Mouse (Mus musculus): ENCODE results near the gene Cnfn. TPM values are rescaled to one million over a fixed set of nuclear protein-coding genes. Genes with fewer than 3 reads are reported as not detected.
A peak's percentile ranks its signal among the peaks of the same experiment; 100 is the strongest.

Cnfn gene
- polyA plus RNA-seq, 1 experiment = 1,347 TPM

DNA sequence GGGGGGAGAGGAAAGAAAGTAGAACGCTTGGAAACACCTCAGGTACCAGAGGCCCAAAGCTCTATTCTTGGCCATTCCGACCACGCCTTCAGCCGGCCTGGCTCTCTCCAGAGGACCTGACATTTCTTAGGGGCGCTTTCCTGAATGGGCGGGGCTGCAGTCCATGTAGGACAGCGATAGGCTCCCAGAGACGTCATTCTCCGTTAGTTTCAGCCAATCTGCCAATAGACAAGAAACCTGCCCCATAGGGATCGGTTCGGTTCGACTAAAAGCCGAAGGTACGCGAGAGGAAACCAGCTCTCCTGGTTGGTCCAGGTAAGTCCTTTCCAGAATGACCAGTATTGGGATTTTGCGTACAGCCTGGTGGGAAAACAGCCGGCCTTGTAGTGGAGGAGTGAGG, 7.0 kb upstream of the Cnfn start:
- DNase-seq = peak; percentile 90
- WGBS = 9% methylated on average over 17 of the region's 17 CpGs
- peaks cover 5% of the 10 kb centered on the region; the same call in 1 of the 2 replicates for H3K4me1 ChIP-seq (ENCODE audit: control insufficient read depth, insufficient read depth, low read length)
- TF ChIP-seq CTCF (IDR thresholded peaks at IDR 0.05; ENCODE audit: insufficient read depth, low read length) (no peak), POLR2A (IDR thresholded peaks at IDR 0.05; ENCODE audit: borderline replicate concordance, extremely low read depth, low read depth, low read length) (no peak)
- peak overlapping the region; percentile 47 for H3K4me3 ChIP-seq (replicated peaks; ENCODE audit: extremely low read depth, low read depth, low read length)

GRCm38 (mm10) chr7:25372441-25372840, 2.9 kb upstream of the Cnfn start:
- Histone ChIP-seq H3K4me1 (ENCODE audit: control insufficient read depth, insufficient read depth, low read length) (no peaks in the 10 kb centered on the region; the same call in 1 of the 2 replicates), H3K4me3 (replicated peaks; ENCODE audit: extremely low read depth, low read depth, low read length) (no peak overlapping the region)
- 61% methylated on average over 5 of the region's 5 CpGs for WGBS
- DNase-seq = peak; percentile 56
- TF ChIP-seq CTCF (IDR thresholded peaks at IDR 0.05; ENCODE audit: insufficient read depth, low read length) (no peak), POLR2A (IDR thresholded peaks at IDR 0.05; ENCODE audit: borderline replicate concordance, extremely low read depth, low read depth, low read length) (no peak)

DNA sequence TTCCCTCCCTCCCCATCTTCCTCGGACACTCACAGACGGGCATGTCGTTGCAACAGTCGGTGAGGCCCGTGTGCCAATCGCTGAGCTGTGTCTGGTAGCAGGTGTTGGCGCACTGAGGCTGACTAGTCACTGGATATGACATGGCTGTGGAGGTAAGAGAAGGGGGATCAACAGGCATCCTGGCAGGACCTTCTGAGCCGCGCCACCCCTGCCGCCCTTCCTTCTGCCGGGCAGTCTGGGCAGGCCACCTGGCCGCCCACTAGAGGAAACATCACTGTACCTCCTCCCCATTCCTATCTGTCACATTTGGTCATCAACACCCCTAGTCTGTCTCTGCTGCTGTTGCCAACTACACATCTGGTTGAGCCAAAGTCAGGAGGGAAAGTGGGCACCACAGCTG, 1.2 kb downstream of the Cnfn start:
- no peak for DNase-seq
- Histone ChIP-seq H3K4me1 (ENCODE audit: control insufficient read depth, insufficient read depth, low read length) (no peaks in the 10 kb centered on the region; the same call in 1 of the 2 replicates), H3K4me3 (replicated peaks; ENCODE audit: extremely low read depth, low read depth, low read length) (no peak overlapping the region)
- no peak for TF ChIP-seq POLR2A (IDR thresholded peaks at IDR 0.05; ENCODE audit: borderline replicate concordance, extremely low read depth, low read depth, low read length)
- 23% methylated on average over 12 of the region's 12 CpGs for WGBS

- no peak for DNase-seq
- H3K4me3 ChIP-seq (replicated peaks; ENCODE audit: extremely low read depth, low read depth, low read length) = no peak overlapping the region
- H3K4me1 ChIP-seq (ENCODE audit: control insufficient read depth, insufficient read depth, low read length) = no peaks in the 10 kb centered on the region; the same call in 1 of the 2 replicates
- TF ChIP-seq CTCF (IDR thresholded peaks at IDR 0.05; ENCODE audit: insufficient read depth, low read length) (peak; percentile 61), POLR2A (IDR thresholded peaks at IDR 0.05; ENCODE audit: borderline replicate concordance, extremely low read depth, low read depth, low read length) (no peak)
- 3% methylated on average over 33 of the region's 33 CpGs for WGBS
These were observed 1.8 kb downstream of the Cnfn start for GRCm38 (mm10) chr7:25367632-25368293.

- DNase-seq = no peak
- no peak for TF ChIP-seq POLR2A (IDR thresholded peaks at IDR 0.05; ENCODE audit: borderline replicate concordance, extremely low read depth, low read depth, low read length)
- no peak for TF ChIP-seq CTCF (IDR thresholded peaks at IDR 0.05; ENCODE audit: insufficient read depth, low read length)
- Histone ChIP-seq H3K4me1 (ENCODE audit: control insufficient read depth, insufficient read depth, low read length) (no peaks in the 10 kb centered on the region; the same call in 1 of the 2 replicates), H3K4me3 (replicated peaks; ENCODE audit: extremely low read depth, low read depth, low read length) (no peak overlapping the region)
- 46% methylated on average over 13 of the region's 13 CpGs for WGBS
These were observed 3.4 kb downstream of the Cnfn start for GRCm38 (mm10) chr7:25365937-25366625.

DNA sequence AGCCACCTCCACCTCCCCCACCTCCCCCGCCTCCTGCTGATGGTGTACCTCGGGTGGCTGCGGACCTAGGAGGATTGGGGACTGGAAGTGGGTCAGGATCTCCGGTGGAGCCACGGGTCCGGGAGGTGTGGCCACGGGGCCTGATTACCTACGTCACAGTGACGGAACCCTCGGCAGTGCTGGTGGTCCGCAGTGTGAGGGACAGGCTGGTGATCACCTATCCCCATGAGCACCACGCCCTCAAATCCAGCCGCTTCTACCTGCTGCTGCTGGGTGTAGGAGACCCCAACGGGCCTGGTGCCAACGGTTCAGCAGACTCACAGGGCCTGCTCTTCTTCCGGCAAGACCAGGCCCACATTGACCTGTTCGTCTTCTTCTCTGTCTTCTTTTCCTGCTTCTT, 5.9 kb downstream of the Cnfn start:
- 91% methylated on average over 17 of the region's 17 CpGs for WGBS
- DNase-seq = no peak
- Histone ChIP-seq H3K4me3 (replicated peaks; ENCODE audit: extremely low read depth, low read depth, low read length) (no peak overlapping the region), H3K4me1 (ENCODE audit: control insufficient read depth, insufficient read depth, low read length) (no peaks in the 10 kb centered on the region; the same call in 1 of the 2 replicates)
- TF ChIP-seq POLR2A (IDR thresholded peaks at IDR 0.05; ENCODE audit: borderline replicate concordance, extremely low read depth, low read depth, low read length) (no peak), CTCF (IDR thresholded peaks at IDR 0.05; ENCODE audit: insufficient read depth, low read length) (no peak)

- no peaks in the 10 kb centered on the region; the same call in 1 of the 2 replicates for H3K4me1 ChIP-seq (ENCODE audit: control insufficient read depth, insufficient read depth, low read length)
- TF ChIP-seq POLR2A (IDR thresholded peaks at IDR 0.05; ENCODE audit: borderline replicate concordance, extremely low read depth, low read depth, low read length) (no peak), CTCF (IDR thresholded peaks at IDR 0.05; ENCODE audit: insufficient read depth, low read length) (no peak)
- WGBS = 88% methylated on average over 19 of the region's 19 CpGs
- peak; percentile 25 for DNase-seq
- no peak overlapping the region for H3K4me3 ChIP-seq (replicated peaks; ENCODE audit: extremely low read depth, low read depth, low read length)
These were observed 6.4 kb downstream of the Cnfn start for GRCm38 (mm10) chr7:25363151-25363550.

- WGBS = 83% methylated on average over 19 of the region's 19 CpGs
- DNase-seq = no peak
- Histone ChIP-seq H3K4me1 (ENCODE audit: control insufficient read depth, insufficient read depth, low read length) (no peaks in the 10 kb centered on the region), H3K4me3 (replicated peaks; ENCODE audit: extremely low read depth, low read depth, low read length) (no peak overlapping the region)
- no peak for TF ChIP-seq POLR2A (IDR thresholded peaks at IDR 0.05; ENCODE audit: borderline replicate concordance, extremely low read depth, low read depth, low read length)
- TF ChIP-seq CTCF (IDR thresholded peaks at IDR 0.05; ENCODE audit: insufficient read depth, low read length) = no peak
These were observed 10.8 kb downstream of the Cnfn start for GRCm38 (mm10) chr7:25358721-25359206.

DNA sequence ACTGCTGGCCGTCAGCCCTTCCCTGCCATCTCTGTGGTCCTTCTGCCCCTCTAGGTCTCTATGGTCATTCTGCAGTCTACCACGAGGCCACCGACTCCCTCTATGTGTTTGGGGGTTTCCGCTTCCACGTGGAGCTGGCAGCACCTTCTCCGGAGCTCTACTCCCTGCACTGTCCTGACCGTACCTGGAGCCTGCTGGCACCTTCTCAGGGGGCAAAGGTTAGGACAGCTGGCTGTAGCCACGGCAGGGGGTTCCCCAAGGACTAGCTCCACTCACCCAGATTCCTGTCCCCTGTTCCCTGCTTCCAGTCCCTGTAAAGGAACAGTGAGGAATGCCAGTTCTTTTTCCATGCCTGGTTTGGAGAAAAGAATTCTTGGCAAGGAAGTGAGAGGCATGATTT, 20.7 kb downstream of the Cnfn start:
- WGBS = 80% methylated on average over 8 of the region's 8 CpGs
- Histone ChIP-seq H3K4me3 (replicated peaks; ENCODE audit: extremely low read depth, low read depth, low read length) (no peak overlapping the region), H3K4me1 (ENCODE audit: control insufficient read depth, insufficient read depth, low read length) (no peaks in the 10 kb centered on the region)
- no peak for TF ChIP-seq CTCF (IDR thresholded peaks at IDR 0.05; ENCODE audit: insufficient read depth, low read length)
- no peak for TF ChIP-seq POLR2A (IDR thresholded peaks at IDR 0.05; ENCODE audit: borderline replicate concordance, extremely low read depth, low read depth, low read length)
- DNase-seq = no peak

Measured in lung, adult 2 months (tissue).